Mouse (Mus musculus) left cerebral cortex, adult 2 months (tissue): ENCODE measurements at regions not wholly inside any gene's neighbourhood (a gene's known extent, or its start where the extent isn't known, plus 50 kb on each side); places are given as distances from the start of the nearest gene placed in this dataset.

ENCODE experiments used
- DNase-seq, 2 experiments: peaks; one replicate each; pipeline ENCODE4 v3.0.0; 2021 to 2022; ENCODE audit warnings: low spot score in 2 of 2, mixed read lengths in 1 of 2; ENCODE audit errors: extremely low spot score in 1 of 2
- H3K27ac ChIP-seq: fragments of 200-600 bp; 2 replicates; pipeline ENCODE4 v1.8.1; 2022
- H3K4me3 ChIP-seq: fragments of 200-600 bp; 2 replicates; pipeline ENCODE4 v1.8.1; 2022
- CTCF ChIP-seq: fragments of 200-600 bp; IDR thresholded peaks from 2 replicates; pipeline ENCODE4 v1.8.1; 2022; ENCODE audit warnings: antibody characterized with exemption, mild to moderate bottlenecking, moderate library complexity
- intact Hi-C: fragments of 180-260 bp; cut with DNase I; formaldehyde crosslinking; loops from one replicate; pipeline ENCODE4 v1.15.1; 2025

DNA sequence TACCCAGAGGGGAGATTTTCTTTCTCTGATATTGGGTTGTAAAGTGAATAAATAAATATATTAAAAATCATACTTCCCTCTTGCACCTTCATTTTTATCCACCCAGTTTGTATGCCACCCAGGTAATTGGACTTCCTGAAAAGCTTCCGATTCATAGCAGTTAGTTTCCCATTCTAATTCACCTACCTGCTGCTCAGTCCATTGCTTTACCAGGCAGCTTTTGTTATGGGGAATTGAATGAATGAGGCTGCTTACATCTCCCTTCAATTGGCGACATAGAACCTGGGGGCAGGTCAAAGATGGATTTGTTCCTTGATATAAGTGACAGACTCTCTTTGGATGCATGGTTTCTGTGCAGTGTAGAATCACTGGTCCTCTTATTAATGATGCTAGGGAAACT, 169.5 kb downstream of the Tpbg start:
- no peak overlapping the region for H3K4me3 ChIP-seq
- intact Hi-C loops: no loop called here

DNA sequence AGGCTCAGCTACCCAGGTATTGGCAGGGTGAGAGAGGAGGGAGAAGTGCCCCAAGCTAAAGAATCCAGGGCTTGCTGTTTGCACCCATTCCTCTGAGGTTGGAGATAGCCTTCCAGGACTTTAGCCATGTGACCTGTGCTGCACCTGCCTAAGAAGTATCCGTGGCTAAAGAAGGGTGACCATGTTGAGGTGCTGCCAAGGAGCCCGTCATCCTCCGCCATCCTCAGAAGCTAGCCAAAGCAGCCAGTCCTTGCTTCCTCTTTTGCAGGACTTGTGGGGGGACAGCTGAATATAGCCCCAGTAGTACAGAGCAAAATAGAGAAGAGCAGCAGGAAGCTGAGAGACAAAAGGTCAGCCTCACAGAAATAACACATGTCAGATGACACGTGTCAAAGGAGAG, 173.7 kb downstream of the Tpbg start:
- Histone ChIP-seq H3K4me3 (no peak overlapping the region), H3K27ac (no peak overlapping the region)
- TF ChIP-seq CTCF: no peak
- no peak for DNase-seq
- intact Hi-C loops: no loop called here

More for the DNA sequence above, 169.5 kb downstream of the Tpbg start:
- no peak for DNase-seq
- TF ChIP-seq CTCF: no peak
- no peak overlapping the region for H3K27ac ChIP-seq

- no peak for TF ChIP-seq CTCF
Measured at GRCm38 (mm10) chr9:86020133-86020532, 178.0 kb downstream of the Tpbg start.

GRCm38 (mm10) chr9:86020765-86021164, 178.6 kb downstream of the Tpbg start:
- no peak overlapping the region for H3K4me3 ChIP-seq
- no peak overlapping the region for H3K27ac ChIP-seq
- intact Hi-C loops: no loop called here
- no peak for DNase-seq
- TF ChIP-seq CTCF: no peak

More at GRCm38 (mm10) chr9:86020133-86020532, 178.0 kb downstream of the Tpbg start:
- Histone ChIP-seq H3K27ac (no peak overlapping the region), H3K4me3 (no peak overlapping the region)
- no peak for DNase-seq
- intact Hi-C loops: no loop called here

DNA sequence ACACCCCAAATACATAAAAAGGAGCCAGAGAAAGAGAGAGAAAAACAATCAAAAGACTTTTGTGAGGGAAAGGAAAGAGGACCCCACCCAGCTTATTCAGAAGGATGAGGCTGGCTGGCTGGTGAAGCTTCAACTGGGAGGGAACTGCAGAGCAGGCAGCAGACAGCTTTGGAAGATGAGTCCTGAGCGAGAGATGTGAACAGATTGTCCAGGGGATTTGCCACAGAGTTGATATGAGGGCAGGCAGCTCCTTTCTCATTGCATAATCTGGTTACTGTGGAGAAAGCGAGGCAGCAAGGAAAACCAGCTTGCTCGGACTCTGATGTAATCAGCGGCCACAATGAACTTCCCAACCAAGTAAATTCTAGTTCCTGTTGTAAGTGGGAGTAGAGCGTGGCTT, 188.6 kb downstream of the Tpbg start:
- Histone ChIP-seq H3K27ac (no peak overlapping the region), H3K4me3 (no peak overlapping the region)
- intact Hi-C loops: no loop called here
- DNase-seq: peak in 1 of 2 experiments; percentile 11
- no peak for TF ChIP-seq CTCF

DNA sequence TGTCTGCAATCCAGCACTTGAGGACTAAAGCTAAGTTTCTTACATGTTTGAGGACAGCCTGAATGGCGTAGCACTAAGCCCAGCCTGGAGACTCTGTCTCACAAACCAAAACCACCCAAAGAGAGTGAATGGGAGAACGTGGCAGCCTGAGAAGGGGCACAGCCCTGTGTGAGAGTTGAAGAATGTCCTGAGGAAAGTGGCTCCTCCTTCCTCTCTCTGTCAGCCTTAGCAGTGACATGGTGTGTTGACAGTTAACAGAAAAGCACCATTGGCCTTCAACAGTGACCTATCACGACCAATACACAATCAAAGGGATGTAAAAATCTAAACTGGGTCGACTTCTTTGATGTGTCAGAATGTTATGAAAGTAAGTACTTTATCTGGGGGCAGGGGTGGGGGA, 201.9 kb downstream of the Tpbg start:
- no peak for TF ChIP-seq CTCF
- intact Hi-C loops: no loop called here
- Histone ChIP-seq H3K27ac (no peak overlapping the region), H3K4me3 (no peak overlapping the region)
- no peak for DNase-seq

GRCm38 (mm10) chr9:86058116-86058515, 215.9 kb downstream of the Tpbg start:
- no peak overlapping the region for H3K4me3 ChIP-seq
- DNase-seq: no peak
- intact Hi-C loops: no loop called here
- TF ChIP-seq CTCF: no peak
- H3K27ac ChIP-seq: no peak overlapping the region

DNA sequence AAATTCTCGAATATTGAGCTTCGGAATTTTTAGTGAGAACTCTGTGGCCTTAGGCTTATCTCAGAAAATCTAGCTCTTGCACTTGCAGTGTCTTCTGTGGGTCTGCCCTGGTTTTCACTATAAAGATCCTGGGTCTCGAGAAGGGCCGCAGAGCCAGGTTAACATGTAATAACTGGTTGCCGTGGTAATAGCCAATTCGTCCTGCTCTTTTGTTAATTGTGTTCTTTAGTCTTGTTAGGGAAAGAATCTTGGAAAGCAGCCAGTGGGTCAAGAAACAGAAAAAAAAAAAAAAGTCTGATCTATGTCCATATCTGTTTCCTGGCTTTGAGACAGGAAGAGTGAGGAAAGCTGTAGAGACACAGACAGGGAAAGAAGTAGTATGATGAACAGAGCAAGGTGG, 217.9 kb downstream of the Tpbg start:
- no peak for TF ChIP-seq CTCF
- intact Hi-C loops: no loop called here
- Histone ChIP-seq H3K27ac (no peak overlapping the region), H3K4me3 (no peak overlapping the region)
- no peak for DNase-seq

- Histone ChIP-seq H3K4me3 (no peak overlapping the region), H3K27ac (no peak overlapping the region)
- DNase-seq: no peak
- TF ChIP-seq CTCF: no peak
- intact Hi-C loops: no loop called here
Measured at GRCm38 (mm10) chr9:86061230-86061629, 219.1 kb downstream of the Tpbg start.

- no peak overlapping the region for H3K4me3 ChIP-seq
- no peak overlapping the region for H3K27ac ChIP-seq
- no peak for DNase-seq
- intact Hi-C loops: no loop called here
- no peak for TF ChIP-seq CTCF
Measured at GRCm38 (mm10) chr9:86079275-86079674, 237.1 kb downstream of the Tpbg start.

DNA sequence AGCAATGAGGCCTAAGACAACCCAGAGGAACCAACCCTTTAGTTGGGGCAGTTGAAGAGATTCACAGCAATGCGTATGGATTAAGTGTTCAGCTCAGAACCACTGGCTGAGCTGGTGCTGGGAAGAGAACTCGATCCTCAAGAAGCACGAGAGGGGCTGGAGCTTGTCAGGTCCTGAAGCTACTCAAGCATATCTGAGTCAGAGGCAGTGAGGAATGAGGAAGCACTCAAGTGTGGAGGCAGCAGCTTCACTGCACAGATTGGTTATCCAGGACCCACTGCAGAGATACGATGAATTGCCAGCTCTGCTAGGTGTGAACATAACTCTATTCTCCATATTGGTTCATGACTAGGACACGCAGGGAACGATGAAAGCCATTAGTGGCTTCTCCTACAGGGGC, 239.7 kb downstream of the Tpbg start:
- Histone ChIP-seq H3K4me3 (no peak overlapping the region), H3K27ac (no peak overlapping the region)
- no peak for TF ChIP-seq CTCF
- intact Hi-C loops: no loop called here
- DNase-seq: no peak

DNA sequence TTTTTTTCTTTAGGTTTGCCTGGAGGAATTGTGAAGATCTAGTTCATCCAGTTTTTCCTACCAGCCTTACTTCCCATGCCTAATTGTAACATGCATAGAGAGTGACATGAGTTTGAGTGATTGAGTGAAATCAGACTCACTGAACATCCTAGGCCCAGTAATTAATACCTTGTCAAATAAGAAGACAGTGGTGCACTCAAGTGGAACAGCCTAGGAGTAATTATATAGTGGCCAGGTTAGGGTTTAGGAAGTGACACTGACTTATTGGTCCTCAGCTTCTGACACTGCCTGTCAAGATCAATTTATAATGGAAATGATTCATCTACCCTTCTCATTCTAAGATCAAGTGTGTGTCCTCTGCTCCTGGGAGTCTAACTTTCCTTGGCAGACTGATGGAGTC, 250.8 kb downstream of the Tpbg start:
- DNase-seq: no peak
- intact Hi-C loops: no loop called here
- Histone ChIP-seq H3K4me3 (no peak overlapping the region), H3K27ac (no peak overlapping the region)
- TF ChIP-seq CTCF: no peak

GRCm38 (mm10) chr9:86095460-86095859, 253.3 kb downstream of the Tpbg start:
- no peak overlapping the region for H3K4me3 ChIP-seq
- TF ChIP-seq CTCF: no peak
- intact Hi-C loops: no loop called here

GRCm38 (mm10) chr9:86096246-86096645, 254.1 kb downstream of the Tpbg start:
- no peak for TF ChIP-seq CTCF
- DNase-seq: no peak
- intact Hi-C loops: no loop called here
- H3K27ac ChIP-seq: no peak overlapping the region
- H3K4me3 ChIP-seq: no peak overlapping the region

More at GRCm38 (mm10) chr9:86095460-86095859, 253.3 kb downstream of the Tpbg start:
- no peak for DNase-seq
- H3K27ac ChIP-seq: no peak overlapping the region
